Mouse (Mus musculus) frontal cortex, postnatal 25 days (tissue): ENCODE results near the gene Frmd4a.
A peak's percentile ranks its signal among the peaks of the same experiment; 100 is the strongest.
"Not testable (repeated sequence)": the region's sequence is repeated elsewhere in the genome, so short reads cannot be mapped to it uniquely, and the experiment has no call there.

Source experiments
- DNase-seq, 2 experiments: peaks; one replicate each; pipeline ENCODE4 v3.0.0; 2022; ENCODE audit warnings: low spot score in 2 of 2

Gene Frmd4a

DNA sequence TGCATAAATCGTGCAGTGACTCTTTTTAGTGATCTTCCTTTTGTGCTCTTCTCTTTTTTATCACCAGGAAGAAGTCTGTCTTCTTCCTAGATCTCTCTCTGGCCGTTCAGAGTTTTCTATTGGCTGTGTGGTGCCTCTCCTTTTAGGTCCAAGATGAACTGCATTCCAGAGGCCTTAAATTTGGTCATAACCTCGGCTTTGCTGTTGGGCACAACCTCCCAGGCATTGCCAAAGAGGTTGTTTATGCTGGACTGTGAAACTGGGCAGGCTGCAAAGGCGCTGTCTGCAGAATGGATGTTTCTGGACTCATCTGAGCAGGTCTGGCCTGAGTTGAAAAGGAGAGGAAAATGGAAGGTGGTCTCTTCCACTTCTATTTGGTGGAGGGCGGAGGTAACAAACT, 560.8 kb downstream of the Frmd4a start:
- no peak for DNase-seq

DNA sequence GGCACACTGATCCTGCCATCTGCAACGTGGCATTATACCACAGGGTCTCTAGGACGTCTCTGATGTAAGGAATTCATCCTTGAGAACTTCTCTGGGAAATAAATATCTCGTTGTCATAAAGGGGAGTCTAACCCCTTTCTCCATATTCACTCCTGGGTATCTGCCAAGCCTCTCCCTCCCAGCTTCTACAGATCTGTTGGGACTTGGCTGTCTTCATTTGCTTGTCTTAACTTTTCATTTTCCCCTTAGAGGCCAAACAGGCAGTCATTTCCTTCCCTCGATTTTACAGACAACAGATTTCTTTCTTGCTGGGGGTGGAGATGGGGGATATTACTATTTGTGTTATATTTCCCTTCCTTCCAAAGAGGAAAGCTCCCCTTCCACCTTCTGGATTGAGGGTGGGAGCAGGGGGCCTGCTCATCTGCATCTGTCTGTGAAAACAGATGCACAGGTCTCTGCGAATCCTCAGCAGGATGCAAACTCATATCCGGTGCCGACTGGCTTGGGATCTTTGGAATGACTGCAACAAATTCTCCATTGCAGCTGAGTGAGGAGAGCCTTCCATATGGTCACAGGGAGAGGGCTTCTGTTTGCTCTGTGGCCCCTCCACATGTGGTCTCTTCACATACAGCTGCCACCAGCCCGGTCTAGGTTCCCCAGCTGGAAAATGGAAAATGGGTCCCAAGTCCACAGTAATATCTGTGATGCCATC, 562.0 kb downstream of the Frmd4a start:
- no peak for DNase-seq

DNA sequence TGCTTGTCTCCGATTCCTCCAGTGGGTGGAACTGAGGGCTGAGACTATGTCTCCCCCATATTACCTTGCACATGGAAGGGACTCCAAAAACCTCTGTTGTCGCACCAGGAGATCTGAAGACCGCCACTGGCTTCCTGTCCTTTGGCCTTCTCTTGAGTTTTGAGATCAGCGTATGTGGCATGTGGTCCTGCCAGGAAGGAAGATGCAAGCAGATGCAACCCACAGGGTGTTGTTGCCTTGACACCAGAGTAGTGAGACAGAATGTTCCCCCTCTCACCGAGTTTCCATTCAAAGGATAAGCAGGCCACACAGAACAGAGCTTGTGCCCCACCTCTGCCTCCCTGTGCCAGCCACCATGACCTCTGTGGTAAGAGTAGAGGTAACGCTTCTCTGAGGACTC, 563.1 kb downstream of the Frmd4a start:
- DNase-seq = no peak

DNA sequence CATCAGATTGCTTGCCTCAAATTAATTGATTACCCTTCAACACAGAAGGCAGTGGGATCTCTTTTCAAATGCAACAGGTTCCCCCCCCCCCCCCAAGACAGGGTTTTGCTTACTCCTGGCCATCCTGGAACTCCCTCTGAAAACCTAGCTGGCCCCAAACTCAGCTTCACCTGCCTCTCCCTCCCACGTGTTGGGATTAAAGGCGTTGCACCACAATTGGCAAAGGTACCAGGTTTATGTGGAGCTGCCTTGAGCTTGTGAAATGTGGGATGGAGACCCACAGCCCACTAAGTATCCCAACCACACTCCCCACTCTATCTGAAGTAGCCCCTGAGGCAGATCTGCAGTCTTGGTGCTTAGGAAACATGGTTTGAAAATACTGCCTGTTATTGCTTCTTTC, 565.4 kb downstream of the Frmd4a start:
- no peak for DNase-seq

DNA sequence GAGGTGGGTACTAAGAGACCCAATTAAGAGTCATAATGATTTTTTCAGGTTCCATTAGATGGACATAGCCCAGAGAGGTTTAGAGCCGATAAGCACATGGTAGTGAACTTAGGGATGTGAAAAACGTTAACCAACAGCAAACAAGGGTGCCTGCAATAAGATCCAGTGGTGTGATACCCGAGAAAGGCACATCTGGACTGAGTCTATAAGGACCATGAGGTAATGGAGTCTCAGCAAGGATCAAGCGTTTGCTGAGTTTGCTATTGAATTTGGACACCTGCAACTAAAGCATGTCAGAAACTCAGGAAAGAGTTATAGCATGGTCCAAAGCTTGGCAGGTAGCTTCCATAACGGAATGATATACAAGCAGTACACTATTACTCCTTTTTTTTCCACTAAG, 566.7 kb downstream of the Frmd4a start:
- no peak for DNase-seq

DNA sequence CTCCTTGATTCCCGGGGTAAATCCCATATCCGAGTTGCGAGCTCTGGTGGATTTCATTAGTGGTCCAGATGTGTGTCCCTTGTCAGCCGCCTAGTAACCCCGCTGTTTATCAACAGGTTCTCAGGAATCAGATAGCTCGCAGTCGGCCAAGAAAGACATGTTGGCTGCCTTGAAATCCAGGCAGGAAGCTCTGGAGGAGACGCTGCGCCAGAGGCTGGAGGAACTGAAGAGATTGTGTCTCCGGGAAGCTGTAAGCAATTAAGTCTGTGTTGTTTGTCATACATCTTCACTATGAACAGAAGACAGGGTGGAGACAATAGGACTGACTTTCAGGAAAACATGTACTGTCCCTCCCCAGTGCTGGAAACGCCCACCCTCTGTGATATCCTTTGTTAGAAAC, 568.7 kb downstream of the Frmd4a start:
- DNase-seq = no peak

DNA sequence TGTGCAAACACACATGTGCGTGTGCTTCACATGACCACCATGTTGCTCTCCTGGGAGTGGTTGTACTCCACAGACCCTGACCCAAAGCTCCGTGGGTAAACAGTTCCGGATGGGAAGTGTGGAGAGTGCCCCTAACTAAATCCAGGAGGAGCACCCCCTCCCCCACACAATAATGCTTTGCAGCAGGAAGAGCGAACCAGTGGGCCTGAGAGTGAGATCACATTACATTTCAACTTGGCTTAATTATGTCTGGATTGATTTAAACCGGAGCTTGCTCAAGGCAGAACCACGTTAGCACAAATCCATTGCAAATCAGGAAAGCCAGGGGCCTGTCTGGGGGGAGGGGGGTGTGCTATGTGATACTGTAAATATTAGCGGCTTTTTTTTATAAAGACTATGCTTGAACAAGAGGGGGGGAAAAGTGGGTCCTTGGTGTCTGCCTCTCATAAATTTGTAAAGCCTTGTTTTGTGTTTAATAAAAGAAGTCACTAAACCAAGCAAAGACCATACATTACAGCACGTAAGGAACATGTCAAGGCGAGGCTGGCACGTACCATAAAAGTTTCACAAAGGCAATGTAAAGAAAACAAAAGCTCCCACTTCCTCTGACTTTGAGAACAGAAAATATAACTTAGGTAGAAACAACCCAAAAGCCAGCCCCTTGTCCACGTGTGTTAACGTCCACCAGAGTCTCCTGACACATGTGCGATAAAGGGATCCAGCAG, 570.3 kb downstream of the Frmd4a start:
- no peak for DNase-seq

DNA sequence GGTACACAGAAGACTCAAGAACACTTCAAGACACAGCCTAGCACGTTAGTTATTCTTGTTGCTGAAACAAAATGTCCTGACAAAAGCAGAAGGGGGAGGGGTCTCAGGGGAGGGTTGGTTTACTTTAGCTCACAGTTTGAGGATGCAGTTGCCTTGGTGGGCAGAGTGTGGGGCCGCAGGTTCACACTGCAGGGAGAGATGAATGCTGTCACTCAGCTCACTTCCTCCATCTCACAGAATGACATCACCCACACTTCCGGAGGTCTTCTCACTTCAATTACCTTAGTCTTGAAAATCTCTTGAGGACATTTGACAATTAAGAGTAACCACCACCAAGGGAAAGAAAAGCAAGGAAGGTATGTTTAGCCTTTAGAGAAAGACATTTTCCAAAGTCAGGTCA, 574.1 kb downstream of the Frmd4a start:
- DNase-seq = no peak

DNA sequence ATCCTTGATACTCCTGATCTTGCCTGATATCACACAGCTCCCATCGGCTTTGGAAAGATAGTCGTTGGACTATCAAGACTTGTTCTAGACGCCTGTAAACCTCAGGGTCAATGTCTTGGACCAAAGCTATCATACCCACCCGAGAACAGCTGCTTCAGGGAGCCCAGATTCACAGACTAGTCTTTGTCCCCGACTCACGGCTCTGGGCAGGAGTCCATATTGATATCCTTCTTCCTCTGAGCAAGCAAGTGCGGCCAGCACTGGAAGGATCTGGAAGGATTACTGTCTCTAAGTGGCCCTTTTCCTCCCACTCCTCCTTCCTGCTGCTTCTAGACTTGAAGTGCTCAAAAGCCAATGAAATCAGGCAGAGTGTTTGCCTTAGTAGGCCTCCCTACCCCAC, 575.1 kb downstream of the Frmd4a start:
- no peak for DNase-seq

DNA sequence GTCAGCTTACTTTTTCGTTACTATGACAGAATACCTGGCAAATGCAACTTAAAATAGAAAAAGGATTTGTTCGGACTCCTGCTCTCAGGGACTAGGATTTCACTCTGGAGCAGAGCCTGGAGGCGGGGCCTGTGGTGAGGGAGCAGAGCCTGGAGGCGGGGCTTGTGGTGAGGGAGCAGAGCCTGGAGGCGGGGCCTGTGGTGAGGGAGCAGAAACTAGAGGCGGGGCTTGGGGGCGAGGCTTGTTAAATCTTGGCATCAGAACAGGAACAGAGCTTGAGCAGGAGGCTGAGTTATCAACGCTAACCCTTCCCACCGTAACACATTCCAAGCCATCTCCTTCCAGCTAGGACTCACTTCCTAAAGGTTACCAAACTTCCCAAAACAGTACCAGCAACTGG, 575.9 kb downstream of the Frmd4a start:
- no peak for DNase-seq

DNA sequence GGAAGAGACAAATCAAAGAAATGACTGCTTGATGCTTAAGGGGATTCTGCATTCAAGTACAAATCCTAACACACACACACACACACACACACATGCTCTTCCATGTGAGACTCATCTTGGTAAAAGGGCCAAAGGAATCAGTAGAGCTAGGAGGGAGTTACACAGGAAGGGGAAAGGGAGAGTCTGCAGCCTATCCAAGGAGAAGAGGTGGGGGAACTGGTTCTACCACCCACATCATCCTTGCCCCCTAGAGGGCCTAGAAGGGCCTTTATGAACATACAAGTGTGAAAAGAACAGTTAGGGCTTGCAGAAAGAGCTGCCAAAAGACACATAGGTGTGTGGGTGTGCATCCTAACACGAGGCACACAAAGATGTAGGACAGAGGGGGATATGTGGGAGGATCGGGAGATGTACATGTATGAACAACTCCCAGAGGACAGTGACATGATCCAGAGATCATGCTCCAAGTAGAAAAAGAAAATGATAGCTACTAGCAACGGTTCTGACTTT, 576.4 kb downstream of the Frmd4a start:
- no peak for DNase-seq

DNA sequence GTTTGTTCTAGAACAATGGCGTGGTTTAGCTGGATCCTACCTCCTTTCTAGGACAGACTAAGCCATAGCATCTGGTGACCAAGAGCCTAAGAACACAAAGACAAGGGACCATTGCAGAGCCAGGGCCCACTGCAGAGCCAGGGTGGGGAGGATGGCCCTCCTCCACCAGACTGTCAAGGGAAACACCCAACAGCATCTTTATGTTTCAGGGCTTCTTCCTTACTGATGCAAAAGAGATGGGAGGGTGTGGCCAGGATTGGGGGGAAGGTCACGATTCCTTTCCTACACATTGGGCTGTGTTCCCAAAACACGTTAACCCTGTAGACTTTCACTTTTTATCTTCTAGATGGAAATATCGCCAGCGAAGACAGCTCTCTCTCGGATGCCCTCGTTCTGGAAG, 579.5 kb downstream of the Frmd4a start:
- no peak for DNase-seq

DNA sequence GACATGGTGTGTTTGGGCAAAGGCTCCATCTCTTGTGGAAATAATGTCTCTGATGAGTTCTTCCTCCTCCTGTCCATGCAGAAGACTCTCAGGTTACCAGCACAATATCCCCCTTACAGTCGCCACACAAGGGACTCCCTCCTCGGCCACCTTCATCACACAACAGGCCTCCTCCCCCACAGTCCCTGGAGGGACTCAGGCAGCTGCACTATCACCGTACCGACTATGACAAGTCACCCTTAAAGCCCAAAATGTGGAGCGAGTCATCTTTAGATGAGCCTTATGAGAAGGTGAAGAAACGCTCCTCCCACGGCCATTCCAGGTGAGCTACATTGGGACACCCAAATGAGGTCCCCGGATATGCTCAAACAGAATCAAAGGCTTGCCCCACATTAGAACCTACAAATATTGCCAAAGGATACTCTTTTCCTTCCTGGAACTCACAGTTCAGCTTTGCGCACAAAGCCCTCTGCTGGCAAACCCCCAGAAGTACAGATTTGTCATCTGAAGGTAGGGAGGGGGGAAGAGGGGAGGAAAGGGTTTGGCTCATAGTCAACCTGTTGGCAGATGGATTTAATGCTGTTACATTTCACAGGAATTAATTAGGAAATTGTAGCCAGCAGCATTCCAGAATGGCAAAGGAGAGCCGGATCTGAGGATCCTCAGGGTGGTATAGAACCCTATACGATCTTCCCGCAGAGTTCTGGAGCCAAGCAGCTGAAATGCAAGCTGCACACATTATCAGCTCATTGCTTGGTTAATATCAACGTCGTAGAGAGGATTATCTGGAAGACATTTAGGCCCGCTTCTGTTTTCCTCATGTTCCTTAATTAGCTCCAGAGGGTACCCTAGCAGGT, 583.7 kb downstream of the Frmd4a start:
- DNase-seq = peak; percentile 22 to 41

DNA sequence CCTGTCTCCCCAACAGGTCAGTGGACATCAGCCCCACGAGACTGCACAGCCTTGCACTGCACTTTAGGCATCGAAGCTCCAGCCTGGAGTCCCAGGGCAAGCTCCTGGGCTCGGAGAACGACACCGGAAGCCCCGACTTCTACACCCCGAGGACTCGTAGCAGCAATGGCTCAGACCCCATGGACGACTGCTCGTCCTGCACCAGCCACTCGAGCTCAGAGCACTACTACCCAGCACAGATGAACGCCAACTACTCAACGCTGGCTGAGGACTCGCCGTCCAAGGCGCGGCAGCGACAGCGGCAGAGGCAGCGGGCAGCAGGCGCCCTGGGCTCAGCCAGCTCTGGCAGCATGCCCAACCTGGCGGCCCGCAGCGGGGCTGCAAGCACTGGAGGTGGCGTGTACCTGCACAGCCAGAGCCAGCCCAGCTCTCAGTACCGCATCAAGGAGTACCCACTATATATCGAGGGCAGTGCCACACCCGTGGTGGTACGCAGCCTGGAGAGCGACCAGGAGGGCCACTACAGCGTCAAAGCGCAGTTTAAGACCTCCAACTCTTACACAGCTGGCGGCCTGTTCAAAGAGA, 585.9 kb downstream of the Frmd4a start:
- DNase-seq = no peak

DNA sequence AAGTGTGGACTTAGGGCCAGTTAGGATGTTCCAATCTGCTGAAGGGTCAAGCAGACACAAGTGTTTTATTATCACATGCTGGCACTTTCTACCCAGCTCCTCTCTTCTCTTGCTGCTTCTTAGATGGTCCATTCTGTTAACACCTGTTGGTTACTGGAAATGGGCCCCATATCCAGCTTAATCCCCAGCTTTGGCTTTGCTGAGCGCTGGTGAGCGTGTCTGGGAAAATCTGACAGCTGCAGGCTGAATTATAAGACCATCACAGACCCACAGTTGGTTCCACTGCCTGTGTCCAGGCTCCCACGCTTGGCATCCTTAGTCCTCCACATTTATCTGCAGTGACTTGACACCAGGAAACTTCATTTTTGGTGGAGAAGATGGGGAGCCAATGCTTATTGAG, 589.0 kb downstream of the Frmd4a start:
- no peak for DNase-seq

DNA sequence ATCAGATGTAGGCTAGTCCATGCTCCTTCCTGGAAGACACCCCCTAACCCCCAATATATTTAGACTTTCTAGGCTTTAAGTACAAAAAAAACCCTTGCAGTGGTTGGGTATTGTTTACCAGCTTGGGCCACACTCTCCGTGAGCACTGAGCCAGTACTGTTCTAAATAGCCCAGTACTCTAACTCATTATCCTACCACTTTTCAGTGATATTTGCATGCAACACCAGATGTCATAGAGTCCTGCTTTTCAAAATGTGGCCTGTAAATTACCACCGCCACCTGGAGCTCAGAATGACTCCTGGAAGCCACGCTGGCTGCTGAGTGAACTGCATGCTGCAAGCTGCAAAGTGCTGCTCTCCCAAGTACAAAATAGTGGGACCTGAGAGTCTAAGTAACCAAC, 590.7 kb downstream of the Frmd4a start:
- DNase-seq = no peak

DNA sequence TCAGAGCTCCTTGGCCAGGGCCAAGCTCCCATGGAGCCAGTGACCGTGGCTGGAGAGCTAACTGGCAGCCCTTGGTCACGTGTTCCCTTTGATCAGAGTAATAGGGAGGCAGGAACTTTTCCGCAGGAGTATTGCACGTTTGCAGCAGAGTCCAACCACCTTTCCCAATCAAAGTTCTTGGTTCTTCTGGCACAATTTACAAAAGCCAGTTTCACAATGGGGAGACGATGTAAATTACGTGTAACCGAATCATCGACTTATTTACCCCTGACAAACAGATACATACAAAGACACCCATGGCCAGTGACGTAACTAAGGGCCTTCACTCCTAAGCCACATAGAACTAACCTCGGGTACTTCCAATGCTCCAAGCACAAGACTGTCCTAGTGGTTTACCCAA, 591.9 kb downstream of the Frmd4a start:
- DNase-seq = no peak

DNA sequence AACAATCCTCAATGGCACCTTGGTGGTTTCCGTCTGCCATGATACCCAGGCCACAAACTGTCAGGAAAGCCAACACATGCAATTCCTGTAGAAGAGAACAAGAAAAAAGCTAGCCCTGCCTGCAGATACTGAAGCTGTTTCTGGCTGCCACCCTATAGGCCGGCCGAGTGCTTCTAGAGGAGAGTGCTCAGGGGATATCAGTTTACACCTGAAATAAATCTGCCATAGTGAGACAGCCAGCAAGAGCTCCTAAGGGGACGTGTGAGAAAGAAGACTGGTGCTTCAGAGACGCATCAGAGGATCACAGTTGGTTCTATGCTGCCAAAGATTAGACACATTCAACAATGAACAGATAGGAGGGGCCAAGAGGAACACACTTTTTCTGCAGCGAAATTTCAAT, 593.8 kb downstream of the Frmd4a start:
- DNase-seq = no peak

DNA sequence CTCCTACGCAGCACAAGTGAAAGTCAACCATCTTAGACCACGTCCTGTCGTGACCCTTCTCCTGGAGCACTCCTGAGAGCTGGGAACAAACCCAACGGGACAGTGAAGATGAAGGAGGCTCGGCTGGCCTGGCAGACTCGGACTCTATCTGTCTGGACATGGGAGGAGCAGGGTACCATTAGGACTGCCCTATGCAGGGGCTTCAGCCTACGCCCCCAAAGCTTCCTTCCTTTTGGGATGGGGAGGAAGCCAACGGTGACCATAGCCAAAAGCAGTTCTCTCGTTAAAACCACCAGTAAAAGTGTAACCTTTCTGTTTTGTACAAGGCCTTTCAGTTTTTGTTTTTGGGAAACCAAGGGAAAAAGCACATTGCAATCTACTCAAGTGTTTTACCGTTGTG, 594.2 kb downstream of the Frmd4a start:
- DNase-seq = no peak

DNA sequence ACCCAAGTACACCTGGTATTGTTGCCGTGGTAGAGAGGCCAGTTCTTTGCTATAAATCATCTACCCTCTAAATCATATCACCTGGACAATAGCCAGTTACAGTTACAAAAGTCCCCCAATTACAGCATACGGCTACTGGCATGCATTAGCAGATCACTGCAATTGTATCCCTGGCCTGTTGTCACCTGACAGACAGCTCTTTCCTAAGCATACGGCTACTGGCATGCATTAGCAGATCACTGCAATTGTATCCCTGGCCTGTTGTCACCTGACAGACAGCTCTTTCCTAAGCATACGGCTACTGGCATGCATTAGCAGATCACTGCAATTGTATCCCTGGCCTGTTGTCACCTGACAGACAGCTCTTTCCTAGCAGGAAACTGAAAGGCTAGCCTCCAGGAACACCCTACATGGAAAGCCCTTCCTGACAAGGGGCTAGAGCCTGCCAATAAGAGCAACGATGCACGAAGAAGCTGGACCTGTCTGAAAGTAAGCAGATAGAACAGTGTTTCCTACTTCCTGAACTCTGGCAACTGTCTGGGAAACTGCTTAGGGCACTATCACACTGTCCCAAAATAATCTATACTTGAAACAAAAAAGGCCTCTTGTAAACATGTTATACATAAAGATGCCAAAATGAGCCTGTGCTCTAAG, 596.9 kb downstream of the Frmd4a start:
- not testable (repeated sequence) for DNase-seq

DNA sequence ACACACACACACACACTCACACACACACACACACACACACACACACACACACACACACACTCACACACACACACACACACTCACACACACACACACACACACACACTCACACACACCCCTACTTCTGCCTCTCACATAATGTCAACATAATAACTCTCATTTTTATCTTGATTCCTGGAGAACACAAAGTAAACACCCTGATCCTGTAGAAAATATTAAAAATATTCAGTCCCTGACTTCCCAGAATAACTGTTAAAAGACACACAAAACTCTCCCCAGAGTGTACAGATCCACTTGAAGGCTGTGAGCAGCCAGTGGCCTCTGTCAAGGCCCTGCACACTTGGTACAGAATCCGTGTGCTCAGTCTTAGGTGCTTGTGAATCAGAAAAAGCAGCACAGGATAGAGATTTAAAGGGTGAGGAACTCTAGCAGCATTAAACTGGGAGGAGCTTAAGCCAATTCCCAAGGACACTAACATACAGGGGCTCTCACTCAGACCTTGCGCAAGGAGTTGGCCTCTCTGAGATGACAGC, 597.6 kb downstream of the Frmd4a start:
- no peak for DNase-seq
